Mouse (Mus musculus): Measurements from ENCODE around the gene Rhoc. TPM values are rescaled to one million over a fixed set of nuclear protein-coding genes. Genes with fewer than 3 reads are reported as not detected.
"Not testable (repeated sequence)": the region's sequence is repeated elsewhere in the genome, so short reads cannot be mapped to it uniquely, and the experiment has no call there.

The Rhoc gene
- polyA plus RNA-seq (2015; fragmentation: Nextera tagmentation; extraction: Ambion mirVana): 196 and 197 TPM in 2 replicates

GRCm38 (mm10) chr3:104788075-104788474, at the start of gene Rhoc:
Gene Rhoc (plus strand): TSS chr3:104788375.
- peak within 1 kb of the TSS; percentile 78 for H3K4me3 ChIP-seq

GRCm38 (mm10) chr3:104741954-104742353, 46.2 kb upstream of the Rhoc start:
- Histone ChIP-seq H3K9me3 (no peaks in the 10 kb centered on the region), H3K27me3 (no peaks in the 10 kb centered on the region), H3K4me1 (no peaks in the 10 kb centered on the region), H3K36me3 (no peaks in the 10 kb centered on the region), H3K27ac (no peak overlapping the region), H3K4me2 (replicated peaks) (no peak overlapping the region), H3K4me3 (no peak overlapping the region), H3K9ac (no peak overlapping the region)
- no peak for ATAC-seq (ENCODE audit: low FRiP score, low read depth)
- 88% methylated on average over 3 of the region's 3 CpGs for WGBS

More at GRCm38 (mm10) chr3:104788075-104788474, at the start of gene Rhoc:
- 25% methylated on average over 3 of the region's 3 CpGs for WGBS
- no peak for ATAC-seq (ENCODE audit: low FRiP score, low read depth)
- Histone ChIP-seq H3K27me3 (peaks cover 30% of the 10 kb centered on the region), H3K9ac (peak within 1 kb of the TSS; percentile 85), H3K27ac (peak within 1 kb of the TSS; percentile 90), H3K36me3 (peaks cover 16% of the 10 kb centered on the region), H3K9me3 (no peaks in the 10 kb centered on the region), H3K4me1 (peaks cover 36% of the 10 kb centered on the region), H3K4me2 (replicated peaks) (peak within 1 kb of the TSS; percentile 91)

- Histone ChIP-seq H3K36me3 (no peaks in the 10 kb centered on the region), H3K9ac (no peak overlapping the region), H3K4me2 (replicated peaks) (no peak overlapping the region), H3K4me1 (no peaks in the 10 kb centered on the region), H3K27ac (no peak overlapping the region), H3K9me3 (no peaks in the 10 kb centered on the region), H3K4me3 (no peak overlapping the region), H3K27me3 (no peaks in the 10 kb centered on the region)
- 20% methylated on average over 1 of the region's 1 CpGs for WGBS
- no peak for ATAC-seq (ENCODE audit: low FRiP score, low read depth)
These were observed 45.0 kb upstream of the Rhoc start for GRCm38 (mm10) chr3:104743161-104743560.

GRCm38 (mm10) chr3:104743864-104744263, 44.3 kb upstream of the Rhoc start:
- Histone ChIP-seq H3K4me2 (replicated peaks) (no peak overlapping the region), H3K27me3 (no peaks in the 10 kb centered on the region), H3K4me1 (no peaks in the 10 kb centered on the region), H3K9me3 (no peaks in the 10 kb centered on the region), H3K36me3 (no peaks in the 10 kb centered on the region), H3K27ac (no peak overlapping the region), H3K4me3 (no peak overlapping the region), H3K9ac (no peak overlapping the region)
- 75% methylated on average over 1 of the region's 1 CpGs for WGBS
- no peak for ATAC-seq (ENCODE audit: low FRiP score, low read depth)

GRCm38 (mm10) chr3:104752845-104753244, 35.3 kb upstream of the Rhoc start:
- not testable (repeated sequence) for H3K4me1 ChIP-seq; ATAC-seq (ENCODE audit: low FRiP score, low read depth); H3K4me3 ChIP-seq; H3K9me3 ChIP-seq; H3K27ac ChIP-seq; H3K27me3 ChIP-seq; H3K9ac ChIP-seq; H3K36me3 ChIP-seq
- H3K4me2 ChIP-seq (replicated peaks): peak overlapping the region; percentile 37; the same call in 1 of the 2 replicates
- 17% methylated on average over 22 of the region's 25 CpGs for WGBS

- Histone ChIP-seq H3K36me3 (no peaks in the 10 kb centered on the region), H3K4me2 (replicated peaks) (peak overlapping the region; percentile 67), H3K9ac (peak overlapping the region; percentile 62), H3K4me3 (peak overlapping the region; percentile 42), H3K27ac (no peak overlapping the region), H3K9me3 (no peaks in the 10 kb centered on the region), H3K27me3 (peaks cover 25% of the 10 kb centered on the region), H3K4me1 (peaks cover 4% of the 10 kb centered on the region; the same call in 1 of the 2 replicates)
- peak; percentile 85 for ATAC-seq (ENCODE audit: low FRiP score, low read depth)
- WGBS: 2% methylated on average over 27 of the region's 27 CpGs
These were observed 29.8 kb upstream of the Rhoc start for GRCm38 (mm10) chr3:104758406-104758805.

- Histone ChIP-seq H3K4me3 (peak overlapping the region; percentile 42), H3K9me3 (no peaks in the 10 kb centered on the region), H3K27me3 (peaks cover 22% of the 10 kb centered on the region), H3K4me1 (peaks cover 4% of the 10 kb centered on the region; the same call in 1 of the 2 replicates), H3K4me2 (replicated peaks) (peak overlapping the region; percentile 67), H3K9ac (peak overlapping the region; percentile 62), H3K27ac (no peak overlapping the region), H3K36me3 (no peaks in the 10 kb centered on the region)
- ATAC-seq (ENCODE audit: low FRiP score, low read depth): no peak
- WGBS: 8% methylated on average over 5 of the region's 5 CpGs
These were observed 29.3 kb upstream of the Rhoc start for GRCm38 (mm10) chr3:104758869-104759268.

- not testable (repeated sequence) for H3K27ac ChIP-seq; H3K4me1 ChIP-seq; H3K9ac ChIP-seq; H3K9me3 ChIP-seq; H3K4me2 ChIP-seq (replicated peaks); H3K4me3 ChIP-seq; H3K36me3 ChIP-seq; ATAC-seq (ENCODE audit: low FRiP score, low read depth)
- H3K27me3 ChIP-seq: peaks cover 22% of the 10 kb centered on the region
- 29% methylated on average over 20 of the region's 20 CpGs for WGBS
These were observed 25.9 kb upstream of the Rhoc start for GRCm38 (mm10) chr3:104762103-104762863.

GRCm38 (mm10) chr3:104765021-104765420, 23.2 kb upstream of the Rhoc start:
- H3K4me3 ChIP-seq: no peak overlapping the region
- H3K9ac ChIP-seq: no peak overlapping the region
- H3K27me3 ChIP-seq: peaks cover 13% of the 10 kb centered on the region
- no peaks in the 10 kb centered on the region for H3K36me3 ChIP-seq
- no peak overlapping the region for H3K4me2 ChIP-seq (replicated peaks)
- H3K27ac ChIP-seq: no peak overlapping the region
- ATAC-seq (ENCODE audit: low FRiP score, low read depth): no peak
- peaks cover under 1% of the 10 kb centered on the region; the same call in 1 of the 2 replicates for H3K4me1 ChIP-seq
- no peaks in the 10 kb centered on the region for H3K9me3 ChIP-seq
- WGBS: 24% methylated on average over 4 of the region's 4 CpGs

- no peak for ATAC-seq (ENCODE audit: low FRiP score, low read depth)
- Histone ChIP-seq H3K4me3 (no peak overlapping the region), H3K9ac (no peak overlapping the region), H3K36me3 (no peaks in the 10 kb centered on the region), H3K4me1 (peaks cover 21% of the 10 kb centered on the region), H3K4me2 (replicated peaks) (no peak overlapping the region), H3K27me3 (peaks cover under 1% of the 10 kb centered on the region; the same call in 1 of the 2 replicates), H3K9me3 (no peaks in the 10 kb centered on the region), H3K27ac (no peak overlapping the region)
- 66% methylated on average over 2 of the region's 2 CpGs for WGBS
These were observed 21.0 kb upstream of the Rhoc start for GRCm38 (mm10) chr3:104767141-104767540.

- ATAC-seq (ENCODE audit: low FRiP score, low read depth): no peak
- Histone ChIP-seq H3K9ac (no peak overlapping the region), H3K27ac (no peak overlapping the region), H3K36me3 (no peaks in the 10 kb centered on the region), H3K9me3 (no peaks in the 10 kb centered on the region), H3K4me2 (replicated peaks) (no peak overlapping the region), H3K4me3 (no peak overlapping the region), H3K4me1 (peaks cover 25% of the 10 kb centered on the region), H3K27me3 (no peaks in the 10 kb centered on the region; the same call in 1 of the 2 replicates)
- 76% methylated on average over 4 of the region's 4 CpGs for WGBS
These were observed 20.5 kb upstream of the Rhoc start for GRCm38 (mm10) chr3:104767716-104768115.

- no peak overlapping the region for H3K27ac ChIP-seq
- H3K36me3 ChIP-seq: no peaks in the 10 kb centered on the region
- ATAC-seq (ENCODE audit: low FRiP score, low read depth): no peak
- peaks cover 36% of the 10 kb centered on the region for H3K4me1 ChIP-seq
- H3K9me3 ChIP-seq: no peaks in the 10 kb centered on the region
- H3K4me2 ChIP-seq (replicated peaks): no peak overlapping the region
- H3K27me3 ChIP-seq: no peaks in the 10 kb centered on the region
- 58% methylated on average over 3 of the region's 3 CpGs for WGBS
- H3K9ac ChIP-seq: no peak overlapping the region
- H3K4me3 ChIP-seq: no peak overlapping the region
These were observed 19.0 kb upstream of the Rhoc start for GRCm38 (mm10) chr3:104769135-104769534.
